Mouse (Mus musculus) neural tube, embryonic 14.5 days (tissue): ENCODE data around the gene Mettl16. TPM values are rescaled to one million over a fixed set of nuclear protein-coding genes. Genes with fewer than 3 reads are reported as not detected.
A peak's percentile ranks its signal among the peaks of the same experiment; 100 is the strongest.

Experiments used
- ATAC-seq: fragments of 200-750 bp; cut with Nextera tagmentation; 2 replicates; pipeline ENCODE4 v1.8.0; 2017; ENCODE audit warnings: low read depth, mild to moderate bottlenecking, moderate TSS enrichment, moderate library complexity
- H3K27ac ChIP-seq: fragments of 300-500 bp; sonication (generic); 2 replicates; pipeline ENCODE4 v1.5.1; 2014; ENCODE audit warnings: low read depth, mild to moderate bottlenecking, control low read depth, low read length, moderate library complexity, mixed read lengths
- H3K27me3 ChIP-seq: fragments of 300-500 bp; sonication (generic); 2 replicates; pipeline ENCODE4 v1.6.1; 2014; ENCODE audit warnings: low read length; ENCODE audit not compliant: control insufficient read depth, insufficient read depth
- H3K36me3 ChIP-seq: fragments of 300-500 bp; sonication (generic); 2 replicates; pipeline ENCODE4 v1.6.1; 2014; ENCODE audit warnings: low read length, mixed read lengths; ENCODE audit not compliant: control insufficient read depth, insufficient read depth
- H3K4me1 ChIP-seq: fragments of 300-500 bp; sonication (generic); 2 replicates; pipeline ENCODE4 v1.6.1; 2014; ENCODE audit warnings: low read length; ENCODE audit not compliant: control insufficient read depth, insufficient read depth
- H3K4me2 ChIP-seq: fragments of 300-500 bp; sonication (generic); 2 replicates; pipeline ENCODE4 v1.6.1; 2014; ENCODE audit warnings: mild to moderate bottlenecking, low read depth, low read length, control low read depth
- H3K4me3 ChIP-seq: fragments of 300-500 bp; sonication (generic); 2 replicates; pipeline ENCODE4 v1.5.1; 2014; ENCODE audit warnings: low read depth, low read length, control low read depth, mixed read lengths
- H3K9ac ChIP-seq: fragments of 300-500 bp; sonication (generic); replicated peaks from 2 replicates; pipeline ENCODE4 v1.6.1; 2014; ENCODE audit warnings: low read depth, mild to moderate bottlenecking, control low read depth, low read length, mixed read lengths
- H3K9me3 ChIP-seq: fragments of 300-500 bp; sonication (generic); 2 replicates; pipeline ENCODE4 v1.6.1; 2016; ENCODE audit warnings: low read length; ENCODE audit not compliant: control insufficient read depth
- WGBS: fragments of 180-500 bp; shearing (Covaris S2); extraction: QIAGEN DNeasy Blood & Tissue Kit; methylation state at CpG from one replicate; pipeline ENCODE4 v1.1.7; 2014; 5-methylcytosine and 5-hydroxymethylcytosine counted together
- polyA plus RNA-seq: library from polyadenylated mRNA; unstranded; fragments of >200 nt; fragmentation: Nextera tagmentation; extraction: Ambion mirVana; gene quantifications from 2 replicates; pipeline ENCODE4 v1.2.1, GENCODE M21; 2014

Mettl16 gene
- polyA plus RNA-seq, 1 experiment from 2014 or later, result 33.9 TPM

- ATAC-seq, result no peak
- H3K36me3 ChIP-seq, result peaks cover 16% of the 10 kb centered on the region; the same call in 1 of the 2 replicates
- H3K27ac ChIP-seq, result no peak overlapping the region
- 83% methylated on average over 9 of the region's 9 CpGs for WGBS
- no peak overlapping the region for H3K9ac ChIP-seq
- no peak overlapping the region for H3K4me2 ChIP-seq
- no peak overlapping the region for H3K4me3 ChIP-seq
- peaks cover 11% of the 10 kb centered on the region; the same call in 1 of the 2 replicates for H3K4me1 ChIP-seq
- no peaks in the 10 kb centered on the region for H3K27me3 ChIP-seq
- H3K9me3 ChIP-seq, result no peaks in the 10 kb centered on the region
Observed at GRCm38 (mm10) chr11:74865252-74865651, 94.6 kb downstream of the Mettl16 start.

DNA sequence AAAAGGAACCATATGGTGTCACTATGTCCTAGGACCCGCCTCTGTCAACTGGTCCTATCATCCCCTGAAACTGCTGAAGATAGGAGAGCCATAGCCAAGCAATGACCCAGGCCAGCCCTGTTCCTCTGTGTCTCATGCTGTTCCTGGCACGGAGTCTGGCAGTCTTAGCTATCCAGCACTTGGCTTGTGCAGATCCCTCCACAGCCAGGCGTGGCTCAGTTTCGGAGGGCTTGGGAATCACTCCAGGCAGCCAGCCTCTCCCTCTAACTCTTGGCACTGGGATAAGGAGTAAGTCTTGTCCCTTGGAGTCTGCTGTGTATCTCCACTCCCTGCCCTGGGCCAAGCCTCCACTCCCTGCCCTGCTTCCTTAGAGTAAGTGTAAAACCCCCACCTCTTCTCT is 96.0 kb downstream of the Mettl16 start:
- Histone ChIP-seq H3K27ac (no peak overlapping the region), H3K9me3 (no peaks in the 10 kb centered on the region), H3K36me3 (peaks cover 16% of the 10 kb centered on the region; the same call in 1 of the 2 replicates), H3K9ac (no peak overlapping the region), H3K4me1 (peaks cover 22% of the 10 kb centered on the region), H3K4me2 (no peak overlapping the region), H3K27me3 (no peaks in the 10 kb centered on the region), H3K4me3 (no peak overlapping the region)
- ATAC-seq, result no peak
- 89% methylated on average over 4 of the region's 4 CpGs for WGBS

DNA sequence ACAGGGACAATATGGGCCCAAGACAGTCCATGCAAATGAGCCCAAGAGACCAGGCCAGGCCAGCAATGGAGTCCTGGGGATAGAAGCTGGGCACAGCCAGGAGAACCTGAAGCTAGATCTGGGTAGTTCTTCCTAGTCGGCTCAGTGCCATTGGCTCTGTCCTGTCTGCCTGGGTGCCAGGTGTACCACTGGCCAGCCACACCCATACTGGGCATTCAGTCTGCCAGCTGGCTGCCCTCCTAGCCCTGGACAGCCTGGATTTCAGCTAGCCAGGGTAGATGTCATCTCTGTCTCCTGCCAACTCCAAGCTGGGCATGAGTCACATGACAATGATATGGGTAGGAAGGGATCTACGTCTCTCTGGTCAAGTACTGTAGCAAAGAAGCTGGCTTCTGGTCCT is 96.6 kb downstream of the Mettl16 start:
- Histone ChIP-seq H3K4me3 (no peak overlapping the region), H3K27ac (no peak overlapping the region), H3K9me3 (no peaks in the 10 kb centered on the region), H3K4me1 (peaks cover 25% of the 10 kb centered on the region), H3K27me3 (no peaks in the 10 kb centered on the region), H3K9ac (no peak overlapping the region), H3K36me3 (peaks cover 16% of the 10 kb centered on the region; the same call in 1 of the 2 replicates), H3K4me2 (no peak overlapping the region)
- ATAC-seq, result no peak
- 88% methylated on average over 2 of the region's 2 CpGs for WGBS

DNA sequence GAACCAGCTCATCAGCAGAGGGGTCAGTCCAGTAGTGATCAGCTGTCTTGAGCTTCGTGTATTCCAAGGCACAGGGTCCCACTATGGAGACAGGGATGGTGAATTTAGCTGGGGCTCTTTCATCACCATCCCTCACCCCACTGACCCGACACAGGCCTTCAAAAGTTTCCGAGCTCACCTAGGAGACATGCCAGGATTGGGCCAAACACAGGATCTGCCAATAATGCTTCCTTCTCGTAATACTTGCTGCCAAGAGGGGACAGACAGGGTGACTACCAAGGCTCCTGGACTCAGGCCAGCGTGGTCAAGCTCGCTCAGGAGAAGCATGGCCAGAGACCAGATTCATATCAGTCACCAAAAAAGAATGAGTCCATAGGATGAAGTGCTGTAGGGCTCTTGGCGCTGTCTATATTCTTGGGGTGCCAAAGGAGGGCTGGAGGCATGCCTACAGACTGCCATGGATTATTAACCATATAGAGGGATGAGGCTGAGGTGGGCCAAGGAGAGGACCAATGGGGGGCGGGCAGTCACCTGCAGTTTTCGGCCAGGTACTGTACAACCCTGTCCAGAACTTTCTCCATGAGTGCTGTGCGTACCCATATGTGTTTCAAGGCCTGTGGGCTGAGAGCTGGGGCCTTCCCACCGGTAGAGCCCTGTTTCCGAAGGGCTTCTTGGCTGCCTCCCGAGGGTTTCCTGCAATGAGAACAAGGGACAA is 97.6 kb downstream of the Mettl16 start:
- Histone ChIP-seq H3K9ac (no peak overlapping the region), H3K4me3 (no peak overlapping the region), H3K27me3 (no peaks in the 10 kb centered on the region), H3K9me3 (no peaks in the 10 kb centered on the region), H3K36me3 (peaks cover 16% of the 10 kb centered on the region; the same call in 1 of the 2 replicates), H3K27ac (no peak overlapping the region), H3K4me2 (no peak overlapping the region), H3K4me1 (peaks cover 25% of the 10 kb centered on the region)
- ATAC-seq, result no peak
- 88% methylated on average over 13 of the region's 13 CpGs for WGBS

- peak overlapping the region; percentile 63 for H3K27ac ChIP-seq
- 53% methylated on average over 6 of the region's 6 CpGs for WGBS
- no peaks in the 10 kb centered on the region for H3K27me3 ChIP-seq
- H3K4me1 ChIP-seq, result peaks cover 25% of the 10 kb centered on the region
- no peak overlapping the region for H3K4me2 ChIP-seq
- no peak overlapping the region for H3K9ac ChIP-seq
- peaks cover 12% of the 10 kb centered on the region; the same call in 1 of the 2 replicates for H3K36me3 ChIP-seq
- H3K4me3 ChIP-seq, result no peak overlapping the region
- peak; percentile 80 for ATAC-seq
- H3K9me3 ChIP-seq, result no peaks in the 10 kb centered on the region
Observed at GRCm38 (mm10) chr11:74869603-74870002, 99.0 kb downstream of the Mettl16 start.

DNA sequence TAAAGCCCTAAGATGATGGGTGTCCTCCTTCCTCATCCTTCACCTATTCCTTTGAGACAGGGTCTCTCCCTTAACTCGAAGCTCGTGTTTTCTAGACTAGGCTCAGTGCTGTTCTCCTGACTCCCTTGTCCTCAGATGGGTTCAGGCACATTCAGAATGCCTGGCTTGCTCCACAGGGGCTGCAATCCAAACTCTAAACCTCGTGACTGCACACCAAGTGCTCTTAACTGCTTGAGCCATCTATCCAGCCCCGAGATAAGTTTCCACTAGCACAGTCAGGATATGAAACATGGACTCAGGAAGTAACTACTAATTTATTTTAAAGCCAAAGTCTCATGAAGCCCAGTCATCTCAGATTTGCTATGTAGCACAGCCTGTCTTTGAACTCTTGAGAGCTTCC is 99.9 kb downstream of the Mettl16 start:
- Histone ChIP-seq H3K4me1 (peaks cover 27% of the 10 kb centered on the region), H3K9me3 (no peaks in the 10 kb centered on the region), H3K4me2 (no peak overlapping the region), H3K27ac (peak overlapping the region; percentile 62; the same call in 1 of the 2 replicates), H3K4me3 (no peak overlapping the region), H3K36me3 (peaks cover 12% of the 10 kb centered on the region; the same call in 1 of the 2 replicates), H3K27me3 (no peaks in the 10 kb centered on the region), H3K9ac (no peak overlapping the region)
- 70% methylated on average over 4 of the region's 4 CpGs for WGBS
- no peak for ATAC-seq

GRCm38 (mm10) chr11:74870991-74871622 is 100.5 kb downstream of the Mettl16 start:
- Histone ChIP-seq H3K27me3 (no peaks in the 10 kb centered on the region), H3K4me3 (no peak overlapping the region), H3K4me2 (no peak overlapping the region), H3K9ac (no peak overlapping the region), H3K27ac (peak overlapping the region; percentile 62; the same call in 1 of the 2 replicates), H3K9me3 (no peaks in the 10 kb centered on the region), H3K4me1 (peaks cover 28% of the 10 kb centered on the region), H3K36me3 (peaks cover 12% of the 10 kb centered on the region; the same call in 1 of the 2 replicates)
- 0 out of 2 replicates have a peak, but pooled peaks have one; percentile 16 for ATAC-seq
- 12% methylated on average over 12 of the region's 12 CpGs for WGBS

GRCm38 (mm10) chr11:74874630-74875029 is 104.0 kb downstream of the Mettl16 start:
- Histone ChIP-seq H3K36me3 (no peaks in the 10 kb centered on the region), H3K27me3 (no peaks in the 10 kb centered on the region), H3K4me1 (peaks cover 31% of the 10 kb centered on the region), H3K4me2 (no peak overlapping the region), H3K27ac (no peak overlapping the region), H3K9me3 (no peaks in the 10 kb centered on the region), H3K9ac (no peak overlapping the region), H3K4me3 (no peak overlapping the region)
- no peak for ATAC-seq
- 73% methylated on average over 3 of the region's 3 CpGs for WGBS

DNA sequence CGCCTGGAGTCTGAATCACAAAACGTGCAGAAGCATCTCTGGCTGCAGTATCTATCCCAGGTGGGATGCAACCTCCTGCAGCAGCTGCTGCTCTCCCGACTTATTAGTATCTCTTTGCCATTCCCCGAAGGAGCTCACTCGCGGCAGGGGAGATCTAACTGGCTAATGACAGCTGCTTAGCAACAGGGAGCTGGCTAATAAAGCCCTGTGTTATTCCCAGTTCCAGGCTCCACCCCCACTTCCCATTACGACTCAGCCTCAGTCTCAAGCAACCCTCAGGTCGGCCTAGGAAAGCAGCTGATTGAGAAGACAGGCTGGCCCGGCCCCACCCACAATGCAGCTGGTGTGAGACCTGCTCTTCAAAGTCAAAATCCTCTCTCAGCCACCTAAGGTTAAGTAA is 106.2 kb downstream of the Mettl16 start:
- Histone ChIP-seq H3K27ac (peak overlapping the region; percentile 80), H3K9ac (no peak overlapping the region), H3K4me3 (no peak overlapping the region), H3K4me1 (peaks cover 21% of the 10 kb centered on the region), H3K27me3 (no peaks in the 10 kb centered on the region), H3K4me2 (peak overlapping the region; percentile 29; the same call in 1 of the 2 replicates), H3K9me3 (no peaks in the 10 kb centered on the region), H3K36me3 (no peaks in the 10 kb centered on the region)
- WGBS, result 0% methylated on average over 9 of the region's 9 CpGs
- peak; percentile 92 for ATAC-seq
